8 mouse cellular contexts compared by ENCODE assay signal in genomic region chr6:109150023-109150911, GRCm38 (mm10).
DNase-seq lines count a peak whose midpoint lies in the region; ATAC-seq and TF ChIP-seq lines count a peak whose summit lies in the region.

No protein-coding gene starts in this region.

- peak; percentile 87 for ATAC-seq in midbrain, postnatal 0 days (ENCODE audit: low FRiP score)

- H3K27me3 ChIP-seq in limb, embryonic 10.5 days (ENCODE audit: low read depth, poor library complexity, severe bottlenecking) = no peaks in the 10 kb centered on the region
- H3K27me3 ChIP-seq in midbrain, postnatal 0 days (ENCODE audit: insufficient read depth, low read length) = no peaks in the 10 kb centered on the region

- peak; percentile 5 to 53 for DNase-seq in spleen, postnatal 10 days (ENCODE audit: low spot score in 2 of 2)
- no peak for DNase-seq in spleen, adult 12 weeks (ENCODE audit: low spot score)
- DNase-seq in gastrocnemius, postnatal 14 days = peak; percentile 66
- DNase-seq in kidney, adult 9 months = peak; percentile 54
- peak; percentile 84 for DNase-seq in limb, embryonic 10.5 days (ENCODE audit: low spot score)
- peak; percentile 97 for DNase-seq in midbrain, postnatal 0 days (ENCODE audit: low spot score)
- DNase-seq in testis, postnatal 14 days (ENCODE audit: low spot score) = peak; percentile 54

- intact Hi-C loops in gastrocnemius, postnatal 14 days (cut with DNase I; ENCODE audit: low total_unique reads) = no loop called here

- H3K9ac ChIP-seq in midbrain, postnatal 0 days (replicated peaks; ENCODE audit: low read length, poor library complexity, severe bottlenecking) = no peak overlapping the region

- H3K36me3 ChIP-seq in limb, embryonic 10.5 days = no peaks in the 10 kb centered on the region
- H3K36me3 ChIP-seq in midbrain, postnatal 0 days (ENCODE audit: insufficient read depth, low read length) = no peaks in the 10 kb centered on the region

- H3K27ac ChIP-seq in cortical plate, adult 2 months (ENCODE audit: insufficient read depth, low read length) = no peak overlapping the region
- no peak overlapping the region for H3K27ac ChIP-seq in limb, embryonic 10.5 days
- H3K27ac ChIP-seq in midbrain, postnatal 0 days (ENCODE audit: low read depth, low read length) = peak overlapping the region; percentile 51; the same call in 1 of the 2 replicates

- 61% methylated on average over 22 of the region's 22 CpGs for WGBS in limb, embryonic 10.5 days
- 44% methylated on average over 22 of the region's 22 CpGs for WGBS in midbrain, postnatal 0 days

- no peak for TF ChIP-seq POLR2A in cortical plate, adult 2 months (IDR thresholded peaks at IDR 0.05; ENCODE audit: extremely low read depth, insufficient read depth, low read length)

- no peaks in the 10 kb centered on the region for H3K4me1 ChIP-seq in cortical plate, adult 2 months (ENCODE audit: control insufficient read depth, insufficient read depth, low read length)
- H3K4me1 ChIP-seq in limb, embryonic 10.5 days = no peaks in the 10 kb centered on the region
- H3K4me1 ChIP-seq in midbrain, postnatal 0 days (ENCODE audit: insufficient read depth, low read length) = no peaks in the 10 kb centered on the region

- peak overlapping the region; percentile 7; the same call in 1 of the 2 replicates for H3K4me3 ChIP-seq in cortical plate, adult 2 months (ENCODE audit: insufficient read depth, low read length)
- H3K4me3 ChIP-seq in limb, embryonic 10.5 days = no peak overlapping the region
- no peak overlapping the region for H3K4me3 ChIP-seq in midbrain, postnatal 0 days (ENCODE audit: low read depth, low read length)

- peak; percentile 93 for TF ChIP-seq CTCF in cortical plate, adult 2 months (IDR thresholded peaks at IDR 0.05; ENCODE audit: extremely low read depth, insufficient read depth, low read length)
- TF ChIP-seq CTCF in midbrain, postnatal 0 days (IDR thresholded peaks at IDR 0.05) = peak; percentile 98

- H3K4me2 ChIP-seq in midbrain, postnatal 0 days (ENCODE audit: low read depth, low read length, poor library complexity, severe bottlenecking) = peak overlapping the region; percentile 5; the same call in 1 of the 2 replicates

- no peaks in the 10 kb centered on the region for H3K9me3 ChIP-seq in limb, embryonic 10.5 days (replicated peaks)
- no peaks in the 10 kb centered on the region for H3K9me3 ChIP-seq in midbrain, postnatal 0 days (ENCODE audit: low read length)
